Mouse (Mus musculus) heart, adult 10 weeks (tissue): ENCODE results near the gene Ttc27. TPM values are rescaled to one million over a fixed set of nuclear protein-coding genes. Genes with fewer than 3 reads are reported as not detected.

Source experiments
- polyA plus RNA-seq: library from polyadenylated mRNA; stranded (reverse); fragments of 350-450 nt; fragmentation: Illumina TruSeq; extraction: RNeasy Lipid Tissue Mini Kit (QIAGEN cat#74804); gene quantifications from one replicate; pipeline ENCODE4 v1.2.3, GENCODE M21; 2014; ENCODE audit warnings: low read depth, low replicate concordance

Ttc27 gene
- polyA plus RNA-seq, result 8.4 TPM

DNA sequence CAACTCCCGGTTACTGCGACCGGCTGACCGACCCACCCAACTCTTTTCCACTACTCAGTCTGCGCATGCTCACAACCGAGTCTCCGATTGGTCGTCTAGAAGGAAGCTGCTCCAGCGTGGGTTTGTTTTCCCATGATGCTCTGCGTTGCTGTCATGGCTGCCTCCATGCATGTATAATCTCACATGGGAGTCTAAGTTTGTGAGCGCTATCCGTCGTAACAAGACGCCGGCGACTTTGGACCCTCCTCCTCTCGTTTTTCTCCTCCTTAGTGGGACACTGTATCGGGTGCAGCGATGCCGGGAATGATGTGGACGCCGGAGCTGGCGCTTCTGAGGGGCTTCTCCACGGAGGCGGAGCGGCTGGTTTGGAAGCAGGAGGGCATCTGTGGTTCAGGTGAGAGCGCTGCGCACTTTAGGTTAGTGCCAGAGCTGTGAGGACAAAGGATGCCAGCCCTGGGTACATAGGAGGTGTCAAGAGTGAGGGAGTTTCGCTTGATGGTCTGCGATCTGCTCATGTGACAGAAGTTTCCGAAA, at the start of gene Ttc27:
Ttc27 (plus strand) TSS at position 115 of the 534 bp plus-strand sequence.

Other genes starting within 250 kb of the Ttc27 start
- gene Yipf4, start 228.2 kb upstream of the Ttc27 start, polyA plus RNA-seq, result 48.4 TPM
- 45.1 TPM for gene Birc6, start 189.4 kb upstream of the Ttc27 start, polyA plus RNA-seq